Mouse (Mus musculus): ENCODE results near the gene Prok2. TPM values are rescaled to one million over a fixed set of nuclear protein-coding genes. Genes with fewer than 3 reads are reported as not detected.

Gene Prok2
- total RNA-seq, 2 experiments from 2014 or later, result 0.49 to 0.82 TPM

Other genes with a start within 250 kb of the Prok2 start
- gene Foxp1, start 203.7 kb downstream of the Prok2 start, total RNA-seq (2021), result 10 to 100 TPM; 85.7 to 92.0 TPM
- 10 to 100 TPM; 21.0 to 21.5 TPM for gene Eif4e3, start 59.6 kb downstream of the Prok2 start, total RNA-seq (2021)
- 1 to 10 TPM; 6.5 to 7.8 TPM for gene Gm20696, start 59.6 kb downstream of the Prok2 start, total RNA-seq (2021)
- 10 to 100 TPM; 56.9 to 58.8 TPM for gene Gpr27, start 33.7 kb downstream of the Prok2 start, total RNA-seq (2021)

Measured in layer of hippocampus, postnatal 25 days (tissue).